Mouse (Mus musculus) small intestine, adult 2 months (tissue): ENCODE results near the gene Gzmd. TPM values are rescaled to one million over a fixed set of nuclear protein-coding genes. Genes with fewer than 3 reads are reported as not detected.
"Not testable (repeated sequence)": the region's sequence is repeated elsewhere in the genome, so short reads cannot be mapped to it uniquely, and the experiment has no call there.

Experiments used
- H3K27ac ChIP-seq: fragments of 200-500 bp; 2 replicates; pipeline ENCODE4 v1.5.1; 2012; ENCODE audit warnings: low read depth, low read length, control low read depth, inconsistent platforms; ENCODE audit not compliant: insufficient read depth
- H3K27me3 ChIP-seq: fragments of 200-500 bp; 2 replicates; pipeline ENCODE4 v1.6.1; 2012; ENCODE audit warnings: mild to moderate bottlenecking, moderate library complexity, low read length, inconsistent platforms; ENCODE audit not compliant: control insufficient read depth, insufficient read depth
- H3K36me3 ChIP-seq: fragments of 200-500 bp; 2 replicates; pipeline ENCODE4 v1.6.1; 2012; ENCODE audit warnings: mild to moderate bottlenecking, low read length, control low read depth, inconsistent platforms; ENCODE audit not compliant: control insufficient read depth, insufficient read depth
- H3K4me1 ChIP-seq: fragments of 200-500 bp; 2 replicates; pipeline ENCODE4 v1.6.1; 2012; ENCODE audit warnings: low read length, inconsistent platforms, mixed read lengths; ENCODE audit not compliant: control insufficient read depth, insufficient read depth, insufficient read length
- H3K4me3 ChIP-seq: fragments of 200-500 bp; 2 replicates; pipeline ENCODE4 v1.5.1; 2012; ENCODE audit warnings: low read depth, mild to moderate bottlenecking, control low read depth, inconsistent platforms, low read length, moderate library complexity
- CTCF ChIP-seq: fragments of 200-500 bp; IDR thresholded peaks from 2 replicates; pipeline ENCODE4 v1.5.1; 2012; ENCODE audit warnings: low read depth, mild to moderate bottlenecking, control low read depth, inconsistent platforms, low read length, moderate library complexity, mixed read lengths; ENCODE audit not compliant: insufficient replicate concordance, insufficient read length; ENCODE audit errors: extremely low read depth
- POLR2A ChIP-seq: fragments of 200-500 bp; IDR thresholded peaks from 2 replicates; pipeline ENCODE4 v1.6.1; 2012; ENCODE audit warnings: low read depth, mild to moderate bottlenecking, control low read depth, inconsistent platforms, low read length, moderate library complexity
- WGBS: fragments of 180-500 bp; shearing (Covaris S2); methylation state at CpG from one replicate; pipeline ENCODE4 v1.1.7; 2018; 5-methylcytosine and 5-hydroxymethylcytosine counted together
- polyA plus RNA-seq: library from polyadenylated mRNA; depleted of rRNA; stranded (reverse); fragments of >200 nt; gene quantifications from 2 replicates; pipeline ENCODE4 v1.2.3, GENCODE M21; 2012

Gzmd gene
- polyA plus RNA-seq, 1 experiment, result not detected

DNA sequence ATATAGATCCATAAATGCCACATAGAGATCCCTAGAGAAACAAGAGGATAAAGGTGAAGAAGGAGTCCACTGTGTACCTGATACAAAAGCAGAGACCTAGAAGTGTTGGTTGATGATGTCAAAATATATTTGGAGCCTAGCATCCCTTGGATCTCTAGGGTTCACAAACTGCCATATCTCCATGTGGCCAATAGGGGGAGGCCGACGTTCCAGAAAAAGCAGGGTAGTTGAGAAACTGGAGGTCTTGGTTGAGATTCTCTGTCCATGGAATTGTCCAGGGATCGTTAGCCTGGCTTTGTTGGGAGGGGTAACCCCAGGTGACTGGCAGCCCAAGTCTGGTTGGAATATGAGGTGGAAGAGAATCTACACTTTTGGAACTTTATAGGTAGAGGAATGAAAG lies 4.1 kb downstream of the Gzmd start:
- Histone ChIP-seq H3K36me3 (no peaks in the 10 kb centered on the region), H3K27ac (no peak overlapping the region), H3K4me1 (no peaks in the 10 kb centered on the region), H3K27me3 (no peaks in the 10 kb centered on the region), H3K4me3 (no peak overlapping the region)
- WGBS, result 44% methylated on average over 3 of the region's 3 CpGs
- TF ChIP-seq CTCF (peak; percentile 13; the same call in 1 of the 2 replicates), POLR2A (no peak)

DNA sequence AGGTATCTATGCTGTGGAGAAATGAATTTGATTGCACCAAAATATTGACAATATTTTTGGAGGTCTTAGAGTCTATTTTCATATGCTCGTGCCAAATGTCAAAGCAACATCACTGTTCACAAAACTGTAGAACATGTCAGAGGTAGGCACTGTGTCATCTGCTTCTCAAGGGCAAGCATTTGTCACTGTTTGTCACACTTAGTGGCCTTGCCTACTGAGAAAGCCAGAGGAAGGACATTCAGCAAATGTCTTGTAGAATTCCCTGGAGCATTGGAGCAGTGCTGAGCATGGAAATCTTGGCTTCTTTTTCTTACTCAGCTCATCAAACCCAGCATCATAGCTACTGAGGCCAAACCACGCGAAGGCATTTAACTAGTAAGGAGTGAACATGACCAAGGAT lies 8.9 kb downstream of the Gzmd start:
- Histone ChIP-seq H3K27ac (no peak overlapping the region), H3K36me3 (no peaks in the 10 kb centered on the region), H3K4me3 (no peak overlapping the region), H3K4me1 (no peaks in the 10 kb centered on the region), H3K27me3 (no peaks in the 10 kb centered on the region)
- TF ChIP-seq CTCF, result no peak
- no peak for TF ChIP-seq POLR2A
- 84% methylated on average over 3 of the region's 3 CpGs for WGBS

DNA sequence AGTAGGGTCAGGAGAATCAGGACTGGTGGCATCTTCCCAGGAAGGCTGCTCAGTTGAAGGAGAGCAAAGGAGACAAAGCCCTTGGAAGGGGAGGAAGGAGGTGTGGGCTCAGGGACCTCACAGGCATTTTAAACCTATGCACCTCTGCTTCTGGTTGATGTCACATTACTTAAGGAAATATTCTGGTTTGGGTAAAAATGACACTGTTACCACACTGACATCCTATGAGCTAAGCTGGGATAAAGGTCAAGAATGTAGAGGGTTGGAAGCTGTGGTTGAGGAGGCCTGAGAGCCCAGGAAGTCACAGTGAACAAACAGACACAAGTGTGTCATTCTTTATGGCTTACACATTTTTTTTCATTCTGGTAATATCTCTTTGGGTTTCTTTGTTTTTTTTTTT lies 11.9 kb downstream of the Gzmd start, which contains the start of gene Gzme:
Gene Gzme, minus strand, starts transcription at position 101 of the 400 bp plus-strand sequence.
- TF ChIP-seq CTCF (no peak), POLR2A (no peak)

DNA sequence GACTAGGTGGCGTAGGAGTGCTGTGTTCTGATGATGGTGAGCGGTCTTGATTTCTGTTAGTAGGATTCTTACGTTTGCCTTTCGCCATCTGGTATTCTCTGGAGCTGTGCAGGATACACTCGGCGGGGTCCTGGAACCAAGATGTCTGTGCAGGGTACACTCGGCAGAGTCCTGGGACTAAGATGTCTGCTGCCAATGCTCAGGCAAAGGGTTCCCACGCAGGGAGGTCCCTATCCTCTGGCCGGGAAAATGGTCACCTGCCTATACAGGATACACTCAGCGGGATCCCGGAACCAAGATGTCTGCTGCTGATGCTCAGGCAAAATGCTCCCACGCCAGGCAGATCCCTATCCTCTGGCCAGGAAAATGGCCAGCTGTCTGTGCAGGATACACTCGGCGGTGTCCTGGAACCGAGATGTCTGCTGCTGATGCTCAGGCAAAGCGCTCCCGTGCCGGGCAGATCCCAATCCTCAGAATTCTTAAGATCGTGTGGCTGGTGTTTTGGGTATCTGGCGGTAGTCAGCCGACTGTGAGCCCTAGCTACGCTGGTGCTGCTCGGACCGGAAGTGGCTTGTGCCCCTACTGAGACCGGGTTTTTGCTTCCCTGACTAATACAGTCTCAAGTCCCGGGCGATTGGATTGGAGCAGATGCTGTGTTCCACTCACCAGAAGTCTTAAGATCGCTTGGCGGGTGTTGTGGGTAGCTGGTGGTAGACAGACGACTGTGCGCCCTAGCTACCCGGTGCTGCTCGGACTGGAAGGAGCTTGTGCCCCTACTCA lies 16.7 kb downstream of the Gzmd start:
- H3K4me3 ChIP-seq, H3K27me3 ChIP-seq, H3K36me3 ChIP-seq, H3K27ac ChIP-seq, H3K4me1 ChIP-seq: not testable (repeated sequence)
- 88% methylated on average over 33 of the region's 33 CpGs for WGBS

More for the DNA sequence above, 11.9 kb downstream of the Gzmd start, which contains the start of gene Gzme:
- Histone ChIP-seq H3K27ac (no peak within 1 kb of the TSS), H3K36me3 (no peaks in the 10 kb centered on the region), H3K4me3 (no peak within 1 kb of the TSS), H3K4me1 (no peaks in the 10 kb centered on the region), H3K27me3 (no peaks in the 10 kb centered on the region)

DNA sequence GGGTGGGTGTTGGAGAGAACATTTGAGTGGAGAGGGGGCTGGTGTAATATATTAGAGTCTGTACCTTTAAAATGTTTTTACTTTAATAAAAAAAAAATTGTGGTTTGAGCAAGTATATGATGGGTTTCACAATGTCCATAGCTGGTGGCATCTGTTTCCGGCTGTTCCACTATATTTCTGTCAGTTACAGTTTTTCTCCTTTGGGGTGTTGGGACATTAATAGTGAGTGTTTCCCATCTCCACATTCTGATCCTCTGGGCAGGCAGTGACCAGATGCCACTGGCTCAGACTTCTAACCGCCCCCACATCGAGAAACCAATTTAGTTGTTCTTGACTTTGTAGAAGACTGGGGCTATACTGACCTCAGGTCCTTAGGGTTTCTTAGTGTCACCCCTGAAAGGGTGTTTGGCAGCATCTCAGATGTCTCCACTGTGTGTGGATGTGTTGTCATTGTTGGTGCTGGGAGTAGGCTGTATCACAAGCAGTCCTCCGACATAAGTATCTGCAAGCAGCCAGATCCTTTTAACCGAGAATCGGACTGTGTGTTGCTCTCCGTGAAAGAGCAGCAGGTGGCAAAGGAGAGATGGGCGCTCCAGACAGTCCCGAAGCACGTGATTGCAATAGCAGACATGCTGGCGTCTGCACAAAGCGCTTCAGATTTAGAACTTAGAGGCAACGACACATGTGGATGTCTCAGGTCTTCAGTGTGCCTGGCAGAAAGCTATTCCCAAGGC lies 26.8 kb downstream of the Gzmd start:
- Histone ChIP-seq H3K4me1 (no peaks in the 10 kb centered on the region), H3K27ac (no peak overlapping the region), H3K36me3 (no peaks in the 10 kb centered on the region), H3K4me3 (no peak overlapping the region), H3K27me3 (no peaks in the 10 kb centered on the region)
- TF ChIP-seq CTCF, result no peak
- WGBS, result 73% methylated on average over 13 of the region's 13 CpGs

DNA sequence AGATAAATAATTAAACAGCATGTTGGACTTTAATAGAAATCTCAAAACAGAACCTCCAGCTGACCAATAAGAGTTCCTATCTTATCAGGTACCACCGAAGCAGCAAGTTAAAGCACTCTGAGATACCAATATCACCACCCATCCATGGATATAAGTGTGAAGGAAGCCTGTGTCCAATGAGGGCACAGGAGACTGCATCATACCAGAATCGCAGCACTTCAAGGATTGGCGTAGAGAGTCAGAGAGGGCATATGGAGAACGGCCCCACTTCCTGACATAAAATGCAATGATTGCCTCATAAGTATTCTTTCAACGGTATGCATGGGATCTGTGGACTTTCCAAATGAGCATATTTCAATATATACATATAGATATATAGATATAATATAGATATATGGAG lies 27.4 kb downstream of the Gzmd start:
- WGBS, result 60% methylated on average over 5 of the region's 5 CpGs
- H3K36me3 ChIP-seq, result no peaks in the 10 kb centered on the region
- H3K4me3 ChIP-seq, result no peak overlapping the region
- TF ChIP-seq CTCF, result no peak
- TF ChIP-seq POLR2A, result no peak
- no peak overlapping the region for H3K27ac ChIP-seq
- no peaks in the 10 kb centered on the region for H3K4me1 ChIP-seq
- no peaks in the 10 kb centered on the region for H3K27me3 ChIP-seq

DNA sequence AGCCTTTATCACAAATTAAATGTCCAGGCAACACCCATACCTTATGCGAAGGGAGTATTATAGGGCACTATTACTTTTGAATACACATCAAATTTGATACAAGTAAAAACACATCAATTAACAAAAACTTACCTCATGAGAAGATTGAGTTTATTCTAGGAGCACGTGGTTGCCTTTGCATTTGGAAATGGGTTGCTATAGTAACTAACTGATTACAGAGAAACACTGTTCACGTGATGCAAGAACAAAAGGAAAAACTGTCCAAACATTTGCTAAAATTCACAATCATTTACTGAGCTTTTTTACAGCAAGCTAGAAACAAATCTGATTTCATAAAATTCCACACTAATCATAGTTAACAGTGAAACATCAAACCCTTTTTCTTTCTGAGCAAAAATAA lies 29.0 kb downstream of the Gzmd start:
- 48% methylated on average over 3 of the region's 3 CpGs for WGBS
- Histone ChIP-seq H3K36me3 (no peaks in the 10 kb centered on the region), H3K4me3 (no peak overlapping the region), H3K4me1 (no peaks in the 10 kb centered on the region), H3K27me3 (no peaks in the 10 kb centered on the region), H3K27ac (no peak overlapping the region)
- no peak for TF ChIP-seq CTCF
- no peak for TF ChIP-seq POLR2A
